Mouse (Mus musculus) heart, embryonic 10.5 days (tissue): Measurements from ENCODE around the gene Trim17. TPM values are rescaled to one million over a fixed set of nuclear protein-coding genes. Genes with fewer than 3 reads are reported as not detected.

Experiments
- DNase-seq: peaks from one replicate; pipeline ENCODE4 v3.0.0-alpha.2; 2017; ENCODE audit warnings: low spot score
- H3K27ac ChIP-seq: fragments of 300-500 bp; sonication (generic); 2 replicates; pipeline ENCODE4 v1.5.1; 2016; ENCODE audit warnings: mild to moderate bottlenecking
- H3K27me3 ChIP-seq: fragments of 300-500 bp; sonication (generic); 2 replicates; pipeline ENCODE4 v1.6.1; 2016; ENCODE audit warnings: mild to moderate bottlenecking; ENCODE audit not compliant: poor library complexity, insufficient read depth, severe bottlenecking
- H3K36me3 ChIP-seq: fragments of 300-500 bp; sonication (generic); 2 replicates; pipeline ENCODE4 v1.6.1; 2016; ENCODE audit warnings: mild to moderate bottlenecking, moderate library complexity
- H3K4me1 ChIP-seq: fragments of 300-500 bp; sonication (generic); 2 replicates; pipeline ENCODE4 v1.6.1; 2016; ENCODE audit warnings: mild to moderate bottlenecking
- H3K4me3 ChIP-seq: fragments of 300-500 bp; sonication (generic); 2 replicates; pipeline ENCODE4 v1.5.1; 2016; ENCODE audit warnings: mild to moderate bottlenecking, moderate library complexity
- H3K9me3 ChIP-seq: fragments of 300-500 bp; sonication (generic); 2 replicates; pipeline ENCODE4 v1.6.1; 2016; ENCODE audit warnings: mild to moderate bottlenecking, moderate library complexity
- WGBS: fragments of 180-500 bp; shearing (Covaris S2); methylation state at CpG from one replicate; pipeline ENCODE4 v1.1.7; 2016; 5-methylcytosine and 5-hydroxymethylcytosine counted together
- polyA plus RNA-seq: library from polyadenylated mRNA; unstranded; fragments of >200 nt; fragmentation: Nextera tagmentation; extraction: Ambion mirVana; gene quantifications from 2 replicates; pipeline ENCODE4 v1.2.1, GENCODE M21; 2016

Trim17 gene
- polyA plus RNA-seq, 1 experiment from 2014 or later = 0.75 TPM

DNA sequence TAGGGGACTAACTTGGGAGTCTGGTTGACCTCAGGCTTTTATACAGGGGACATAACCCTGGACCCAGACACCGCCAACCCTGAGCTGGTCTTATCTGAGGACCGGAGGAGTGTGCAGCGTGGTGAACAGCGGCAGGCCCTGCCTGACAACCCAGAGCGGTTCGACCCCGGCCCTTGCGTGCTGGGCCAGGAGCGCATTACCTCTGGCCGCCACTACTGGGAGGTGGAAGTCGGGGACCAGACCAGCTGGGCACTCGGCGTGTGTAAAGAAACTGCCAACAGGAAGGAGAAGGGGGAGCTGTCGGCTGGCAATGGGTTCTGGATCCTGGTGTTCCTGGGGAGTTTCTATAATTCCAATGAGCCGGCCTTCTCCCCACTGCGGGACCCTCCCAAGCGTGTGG, 35.7 kb downstream of the Trim17 start:
- Histone ChIP-seq H3K36me3 (peaks cover 62% of the 10 kb centered on the region), H3K4me3 (no peak overlapping the region), H3K4me1 (peaks cover 99% of the 10 kb centered on the region), H3K27ac (peak overlapping the region; percentile 76), H3K27me3 (peaks cover 19% of the 10 kb centered on the region), H3K9me3 (no peaks in the 10 kb centered on the region)
- no peak for DNase-seq
- WGBS = 57% methylated on average over 17 of the region's 17 CpGs

DNA sequence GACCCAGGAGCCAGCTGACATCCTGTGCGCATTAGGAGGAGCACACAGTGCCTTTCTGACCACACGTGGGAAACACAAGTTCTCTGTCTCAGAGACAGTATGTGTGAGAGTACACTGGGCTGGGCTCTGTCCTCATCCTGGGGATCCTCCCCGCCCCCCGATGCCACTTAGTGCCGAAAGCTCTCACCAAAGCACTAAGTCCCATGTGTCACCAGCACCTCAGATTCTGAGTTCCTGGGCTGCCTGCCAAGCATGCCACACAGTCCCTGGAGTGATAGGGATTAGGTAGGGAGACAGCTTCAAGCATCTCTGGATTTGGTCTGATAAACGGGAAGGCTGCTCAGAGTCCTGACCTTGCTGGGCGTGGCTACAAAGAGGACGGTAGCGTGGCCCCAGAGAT, 36.3 kb downstream of the Trim17 start:
- peaks cover 62% of the 10 kb centered on the region for H3K36me3 ChIP-seq
- peaks cover 99% of the 10 kb centered on the region for H3K4me1 ChIP-seq
- WGBS = 52% methylated on average over 9 of the region's 9 CpGs

DNA sequence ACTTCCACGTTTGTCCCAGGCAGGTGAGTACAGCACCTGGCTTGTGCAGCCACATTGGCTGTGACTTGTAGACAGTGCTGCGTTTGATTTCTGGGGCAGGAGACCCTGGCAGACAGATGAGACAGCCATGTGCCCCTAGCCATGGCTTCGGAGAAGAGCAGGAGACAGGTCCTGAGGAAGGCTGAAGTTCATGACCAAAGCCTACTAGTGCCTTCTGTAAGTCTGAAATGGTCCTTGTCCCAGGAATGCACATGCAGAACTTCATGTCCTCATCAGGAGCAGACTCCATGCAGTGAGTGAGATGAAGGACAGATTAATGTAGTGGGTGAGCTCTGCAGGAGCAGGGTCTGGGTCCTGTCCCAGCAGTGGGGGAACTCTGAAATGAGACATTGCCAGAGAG, 37.4 kb downstream of the Trim17 start:
- H3K4me1 ChIP-seq = peaks cover 98% of the 10 kb centered on the region
- no peak overlapping the region for H3K4me3 ChIP-seq
- no peak for DNase-seq
- H3K27ac ChIP-seq = peak overlapping the region; percentile 72; the same call in 1 of the 2 replicates
- peaks cover 61% of the 10 kb centered on the region for H3K36me3 ChIP-seq
- WGBS = 78% methylated on average over 3 of the region's 3 CpGs
- H3K27me3 ChIP-seq = peaks cover 28% of the 10 kb centered on the region
- no peaks in the 10 kb centered on the region for H3K9me3 ChIP-seq

More for the DNA sequence above, 36.3 kb downstream of the Trim17 start:
- DNase-seq = peak; percentile 89
- Histone ChIP-seq H3K27me3 (peaks cover 25% of the 10 kb centered on the region), H3K4me3 (peak overlapping the region; percentile 19; the same call in 1 of the 2 replicates), H3K9me3 (no peaks in the 10 kb centered on the region), H3K27ac (peak overlapping the region; percentile 76)

DNA sequence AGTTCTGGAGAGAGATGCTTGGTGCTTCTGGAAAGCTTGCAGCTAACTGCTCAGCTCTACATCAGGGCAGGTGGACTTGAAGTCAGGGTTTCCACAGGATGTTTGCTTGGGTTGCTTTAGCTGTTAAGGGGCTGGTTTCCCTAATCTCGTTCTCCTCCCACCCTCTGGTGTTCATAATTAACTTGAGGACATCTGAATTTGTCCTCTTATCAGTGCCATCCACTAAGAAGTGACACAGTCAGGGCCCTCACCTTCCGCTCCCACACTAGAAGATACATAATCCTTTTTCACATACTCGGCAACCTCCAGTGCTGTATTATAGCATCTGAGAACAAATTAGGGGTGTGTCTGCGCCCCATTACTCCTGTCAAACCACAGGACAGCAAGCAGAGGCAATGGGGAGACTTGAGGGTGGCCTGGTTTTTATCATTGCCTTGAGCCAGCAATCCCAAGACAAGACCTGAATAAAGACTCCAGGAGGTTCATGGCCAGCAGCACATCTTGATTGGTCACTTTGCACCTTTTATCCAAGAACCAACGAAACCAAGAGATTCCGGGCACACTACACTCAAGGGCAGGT, 38.7 kb downstream of the Trim17 start:
- Histone ChIP-seq H3K36me3 (peaks cover 53% of the 10 kb centered on the region), H3K4me1 (peaks cover 98% of the 10 kb centered on the region), H3K27me3 (peaks cover 28% of the 10 kb centered on the region), H3K9me3 (no peaks in the 10 kb centered on the region), H3K27ac (peak overlapping the region; percentile 44), H3K4me3 (no peak overlapping the region)
- WGBS = 54% methylated on average over 6 of the region's 6 CpGs
- no peak for DNase-seq

DNA sequence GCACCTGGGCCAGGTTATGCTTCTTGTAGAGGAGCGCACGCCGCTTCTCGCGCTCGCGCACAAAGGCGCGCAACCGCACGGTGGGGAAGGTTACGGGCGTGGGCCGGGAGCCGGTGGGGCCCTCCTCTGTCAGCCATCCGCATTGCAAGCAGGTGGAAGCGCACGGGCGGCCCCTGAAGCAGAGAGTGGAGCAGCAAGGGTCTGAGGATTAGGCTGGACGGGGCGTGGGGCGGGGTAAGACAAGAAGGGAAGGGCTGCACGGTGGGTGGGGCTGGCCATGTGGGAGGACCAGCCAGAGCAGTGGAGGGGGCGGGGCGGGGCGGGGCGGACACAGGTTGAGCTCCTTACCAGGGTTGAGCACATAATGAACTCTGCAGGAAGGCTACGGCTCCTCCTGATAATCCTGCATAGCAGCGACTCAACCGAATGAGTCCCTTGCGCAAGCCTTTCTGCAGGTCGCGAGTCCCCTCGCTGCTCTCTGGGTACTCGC, 39.9 kb downstream of the Trim17 start:
- 3% methylated on average over 33 of the region's 35 CpGs for WGBS
- peak; percentile 93 for DNase-seq
- Histone ChIP-seq H3K4me3 (peak overlapping the region; percentile 56), H3K27me3 (peaks cover 28% of the 10 kb centered on the region), H3K27ac (peak overlapping the region; percentile 49; the same call in 1 of the 2 replicates), H3K36me3 (peaks cover 41% of the 10 kb centered on the region), H3K4me1 (peaks cover 98% of the 10 kb centered on the region), H3K9me3 (no peaks in the 10 kb centered on the region)

DNA sequence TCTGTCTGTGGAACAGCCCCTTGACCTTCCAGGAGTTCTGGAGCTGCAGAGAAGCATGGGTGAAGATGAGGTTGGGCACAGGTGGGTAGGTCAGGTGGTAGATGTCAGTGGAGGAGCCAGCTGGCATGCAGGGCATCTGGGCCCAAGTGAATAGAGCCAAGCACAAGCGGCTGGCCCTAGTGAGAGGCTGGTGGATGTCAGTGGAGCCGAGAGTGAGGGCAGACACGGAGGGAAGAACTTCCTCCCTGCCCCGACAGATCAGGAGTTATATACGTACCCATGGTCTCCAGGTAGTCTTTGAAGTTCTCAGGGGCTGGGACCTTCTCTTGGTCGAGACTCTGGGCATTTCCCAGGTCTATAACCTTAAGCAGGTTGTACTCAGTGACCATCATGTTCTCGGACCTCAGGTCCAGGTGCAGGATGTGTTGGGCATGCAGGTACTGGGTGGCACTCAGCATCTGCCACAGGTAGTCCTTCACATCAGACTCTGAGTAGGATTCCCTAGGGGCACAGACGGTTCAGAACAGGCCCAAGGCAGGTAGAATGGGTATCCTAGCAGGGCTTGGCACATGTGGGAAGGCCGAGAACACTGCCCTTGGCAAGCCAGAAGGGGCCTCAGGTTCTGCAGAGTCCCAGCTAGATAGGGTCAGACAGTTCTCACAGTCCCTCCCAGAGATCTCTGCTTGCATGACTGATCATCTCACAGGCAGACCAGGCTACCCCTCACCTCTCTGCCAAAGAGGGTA, 40.7 kb downstream of the Trim17 start:
- 82% methylated on average over 9 of the region's 9 CpGs for WGBS
- H3K4me3 ChIP-seq = no peak overlapping the region
- DNase-seq = no peak
- peaks cover 28% of the 10 kb centered on the region for H3K27me3 ChIP-seq
- H3K4me1 ChIP-seq = peaks cover 98% of the 10 kb centered on the region
- H3K36me3 ChIP-seq = peaks cover 32% of the 10 kb centered on the region
- no peaks in the 10 kb centered on the region for H3K9me3 ChIP-seq
- H3K27ac ChIP-seq = peak overlapping the region; percentile 49; the same call in 1 of the 2 replicates

DNA sequence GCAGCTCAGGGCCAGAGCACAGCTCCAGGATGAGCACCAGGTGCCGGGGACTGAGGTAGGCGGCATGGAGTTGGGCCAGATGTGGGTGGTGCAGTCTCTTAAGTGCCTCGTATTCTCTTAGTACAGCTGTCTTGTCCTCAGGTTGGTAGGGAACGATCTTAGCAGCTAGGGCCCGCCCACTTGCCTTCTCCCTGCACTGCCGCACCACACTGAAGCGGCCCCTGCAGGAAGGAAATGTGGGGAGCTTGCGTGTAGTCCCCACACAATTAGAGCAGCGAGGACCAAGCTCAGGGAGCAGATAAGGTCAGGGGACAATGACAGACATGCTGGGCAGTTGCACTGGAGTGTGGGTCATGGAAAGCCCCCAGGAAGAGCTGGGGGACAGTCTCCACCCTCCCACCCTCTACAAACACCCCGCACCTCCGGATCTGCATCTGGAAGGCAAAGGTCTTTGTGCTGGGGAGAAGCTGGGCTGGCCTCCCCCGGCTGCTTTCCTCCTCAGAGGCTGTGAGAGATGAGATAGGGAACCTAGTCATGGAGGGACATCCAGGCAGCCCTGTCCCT, 41.4 kb downstream of the Trim17 start:
- H3K4me1 ChIP-seq = peaks cover 98% of the 10 kb centered on the region
- WGBS = 48% methylated on average over 12 of the region's 12 CpGs
- H3K4me3 ChIP-seq = no peak overlapping the region
- no peaks in the 10 kb centered on the region for H3K9me3 ChIP-seq
- peaks cover 30% of the 10 kb centered on the region for H3K36me3 ChIP-seq
- no peak for DNase-seq
- H3K27me3 ChIP-seq = peaks cover 33% of the 10 kb centered on the region
- peak overlapping the region; percentile 44 for H3K27ac ChIP-seq

DNA sequence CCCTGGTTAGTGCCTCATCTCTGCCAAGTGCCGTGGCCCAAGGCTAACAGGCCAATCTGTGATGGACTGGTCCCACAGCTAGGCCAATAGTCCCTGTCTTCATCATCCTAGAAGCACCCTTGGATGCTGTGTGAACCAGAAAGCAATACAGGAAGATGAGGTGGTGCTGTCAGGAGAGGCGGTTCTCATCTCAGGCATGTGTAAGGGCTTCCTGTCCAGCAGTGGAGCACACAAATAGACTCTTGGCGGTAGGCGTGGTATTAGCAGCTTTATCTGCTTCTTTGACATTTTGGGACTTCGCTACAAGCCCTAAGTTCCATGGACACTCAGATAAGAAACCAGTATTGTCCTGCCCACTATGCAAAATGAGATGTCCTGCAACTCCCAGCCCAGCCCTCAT, 43.1 kb downstream of the Trim17 start:
- Histone ChIP-seq H3K27ac (peak overlapping the region; percentile 75; the same call in 1 of the 2 replicates), H3K4me1 (peaks cover 98% of the 10 kb centered on the region)

DNA sequence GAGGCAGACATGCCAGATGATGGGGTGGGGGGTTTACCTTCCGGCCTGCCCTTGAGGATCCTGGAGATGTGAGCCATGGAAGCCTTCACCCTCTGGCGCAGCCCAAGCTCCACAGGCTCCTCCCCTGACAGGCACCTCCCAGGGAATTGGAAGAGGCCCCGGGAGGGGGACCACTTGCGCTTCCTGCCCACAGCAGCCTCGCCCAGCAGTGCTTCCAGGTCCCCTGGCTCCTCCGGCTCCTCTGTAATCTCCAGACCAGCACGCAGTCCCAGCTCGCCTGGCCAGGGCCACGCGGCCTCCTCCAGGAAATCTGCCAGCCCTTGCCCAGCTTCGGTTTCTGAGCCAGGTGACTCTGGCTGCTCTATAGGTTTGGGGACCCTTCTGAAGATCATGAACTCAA, 44.7 kb downstream of the Trim17 start:
- peaks cover 27% of the 10 kb centered on the region; the same call in 1 of the 2 replicates for H3K36me3 ChIP-seq
- H3K27me3 ChIP-seq = peaks cover 24% of the 10 kb centered on the region
- peak overlapping the region; percentile 22 for H3K4me3 ChIP-seq
- H3K9me3 ChIP-seq = no peaks in the 10 kb centered on the region
- 37% methylated on average over 11 of the region's 11 CpGs for WGBS
- DNase-seq = no peak
- H3K4me1 ChIP-seq = peaks cover 94% of the 10 kb centered on the region
- H3K27ac ChIP-seq = peak overlapping the region; percentile 75

More for the DNA sequence above, 43.1 kb downstream of the Trim17 start:
- DNase-seq = no peak
- WGBS = 57% methylated on average over 5 of the region's 5 CpGs
- Histone ChIP-seq H3K9me3 (no peaks in the 10 kb centered on the region), H3K36me3 (peaks cover 27% of the 10 kb centered on the region; the same call in 1 of the 2 replicates), H3K4me3 (no peak overlapping the region), H3K27me3 (peaks cover 34% of the 10 kb centered on the region)

DNA sequence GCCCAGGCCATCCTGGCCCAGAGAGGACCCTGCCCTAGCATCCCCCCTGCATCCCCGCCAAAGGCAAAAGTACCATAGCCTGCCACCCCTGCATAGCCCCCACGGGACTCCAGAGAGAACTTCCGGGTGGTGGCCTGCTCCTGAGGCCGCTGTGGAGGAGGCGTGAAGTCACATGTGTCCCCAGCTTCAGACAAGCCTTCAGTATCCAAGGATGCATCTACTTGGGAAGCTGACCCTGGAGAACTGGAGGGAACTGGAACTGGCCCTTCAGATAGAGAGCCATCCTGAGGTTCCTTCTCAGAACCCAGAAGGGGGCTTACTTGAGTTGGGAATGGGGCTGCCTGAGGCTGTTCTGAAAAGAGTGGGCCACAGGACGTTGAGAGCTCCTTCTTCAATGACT, 45.3 kb downstream of the Trim17 start:
- Histone ChIP-seq H3K4me3 (peak overlapping the region; percentile 22), H3K4me1 (peaks cover 87% of the 10 kb centered on the region), H3K27ac (peak overlapping the region; percentile 75), H3K9me3 (no peaks in the 10 kb centered on the region), H3K36me3 (peaks cover 27% of the 10 kb centered on the region; the same call in 1 of the 2 replicates), H3K27me3 (peaks cover 18% of the 10 kb centered on the region)
- no peak for DNase-seq
- 78% methylated on average over 6 of the region's 6 CpGs for WGBS

DNA sequence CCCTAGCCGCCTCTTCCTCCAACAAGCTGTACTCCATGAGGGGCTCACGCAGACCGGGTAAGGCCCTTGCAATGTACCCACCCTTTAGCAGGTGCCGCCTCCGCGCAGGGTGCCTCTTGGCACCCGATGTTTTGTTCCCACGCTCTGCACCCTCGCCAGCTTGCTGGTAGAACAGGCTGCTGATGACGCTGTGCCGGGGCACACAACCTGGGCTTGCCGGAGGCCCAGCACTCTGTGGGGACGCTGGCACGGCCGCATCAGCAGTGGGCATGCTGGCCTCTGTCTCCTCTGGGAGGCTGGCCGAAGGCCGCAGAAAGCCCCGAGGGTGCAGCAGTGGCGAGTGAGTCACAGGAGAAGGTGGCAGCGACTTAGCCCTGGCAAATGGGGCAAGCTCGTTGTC, 46.1 kb downstream of the Trim17 start:
- Histone ChIP-seq H3K4me1 (peaks cover 79% of the 10 kb centered on the region), H3K36me3 (peaks cover 19% of the 10 kb centered on the region; the same call in 1 of the 2 replicates), H3K27me3 (peaks cover 10% of the 10 kb centered on the region), H3K9me3 (no peaks in the 10 kb centered on the region), H3K27ac (peak overlapping the region; percentile 75), H3K4me3 (no peak overlapping the region)
- DNase-seq = no peak
- WGBS = 90% methylated on average over 21 of the region's 21 CpGs

DNA sequence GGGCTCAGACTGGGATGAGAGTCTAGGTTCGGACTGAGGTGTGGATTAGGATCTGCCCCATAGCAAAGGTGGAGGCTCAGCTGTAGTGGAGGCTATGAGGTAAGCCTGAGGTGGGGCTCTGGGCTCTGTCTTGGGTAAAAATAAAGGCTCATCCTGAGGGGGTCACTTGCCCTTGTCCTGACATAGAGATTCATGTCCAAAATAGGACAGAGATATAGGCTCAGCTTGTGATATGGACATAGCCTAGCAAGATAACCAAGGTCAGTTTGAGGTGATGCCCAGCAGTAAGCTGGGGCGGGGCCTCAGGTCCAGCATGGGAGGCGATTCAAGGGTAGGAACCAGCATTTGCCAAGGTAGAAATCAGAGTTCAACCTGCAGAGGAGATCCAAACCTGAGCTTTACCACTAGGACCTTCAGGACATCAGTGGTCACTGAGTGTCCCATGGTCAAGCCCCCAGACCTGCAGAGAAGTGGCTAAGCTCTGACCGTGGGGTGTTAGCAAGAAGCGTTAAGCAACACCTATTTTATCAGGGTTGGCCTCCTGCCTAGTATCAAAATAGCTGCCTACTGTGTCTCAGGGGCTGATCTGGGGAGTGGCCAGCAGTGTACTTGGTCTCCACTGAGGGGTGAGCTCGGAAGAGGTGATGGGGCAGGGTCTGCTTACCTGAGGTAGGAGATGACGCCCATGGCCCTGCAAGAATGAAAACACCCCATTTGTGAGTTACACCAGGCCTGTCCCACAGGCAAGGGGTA, 48.0 kb downstream of the Trim17 start:
- WGBS = 43% methylated on average over 7 of the region's 7 CpGs
- H3K4me1 ChIP-seq = peaks cover 63% of the 10 kb centered on the region

More for the DNA sequence above, 48.0 kb downstream of the Trim17 start:
- peak overlapping the region; percentile 75 for H3K27ac ChIP-seq
- DNase-seq = no peak
- peak overlapping the region; percentile 43 for H3K4me3 ChIP-seq
- 0 out of 2 replicates have a peak, but pooled peaks cover 8% of the 10 kb centered on the region for H3K27me3 ChIP-seq
- H3K9me3 ChIP-seq = no peaks in the 10 kb centered on the region
- H3K36me3 ChIP-seq = peaks cover 7% of the 10 kb centered on the region; the same call in 1 of the 2 replicates
